Mouse (Mus musculus): ENCODE results near the gene Zc3h7b. TPM values are rescaled to one million over a fixed set of nuclear protein-coding genes. Genes with fewer than 3 reads are reported as not detected.

Gene Zc3h7b
- polyA plus RNA-seq, 1 experiment from 2014 or later = 63.8 TPM

DNA sequence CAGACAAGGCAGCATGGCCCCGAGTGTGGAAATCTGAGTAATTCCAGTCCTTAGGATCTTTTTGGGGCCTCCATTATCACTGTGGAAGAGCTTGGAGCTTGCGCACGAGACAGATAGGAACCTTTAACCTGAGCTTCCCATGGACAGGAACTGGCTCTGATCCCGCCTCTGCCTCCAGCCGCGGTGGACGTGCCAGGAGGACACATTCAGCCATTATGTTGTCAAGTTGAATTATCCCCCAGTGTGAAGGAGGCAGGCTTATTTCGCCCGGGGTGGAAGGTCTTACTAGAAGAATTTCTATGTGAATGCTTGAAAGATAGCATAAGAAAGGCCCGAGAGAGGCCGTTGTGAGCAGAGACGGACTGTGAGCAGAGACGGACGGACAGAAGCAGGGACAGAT lies 4.9 kb downstream of the Zc3h7b start:
- H3K4me3 ChIP-seq (replicated peaks; ENCODE audit: low read depth, low read length) = no peak overlapping the region
- H3K4me1 ChIP-seq (ENCODE audit: control insufficient read depth, insufficient read depth, low read length) = peaks cover 8% of the 10 kb centered on the region; the same call in 1 of the 2 replicates
- 38% methylated on average over 14 of the region's 14 CpGs for WGBS
- H3K9ac ChIP-seq (replicated peaks; ENCODE audit: low read length) = no peak overlapping the region
- H3K36me3 ChIP-seq (ENCODE audit: control insufficient read depth, insufficient read depth, low read length) = peaks cover 5% of the 10 kb centered on the region; the same call in 1 of the 2 replicates
- DNase-seq (no peak), ATAC-seq (ENCODE audit: low FRiP score, low TSS enrichment) (no peak)
- no peaks in the 10 kb centered on the region for H3K27me3 ChIP-seq (ENCODE audit: control insufficient read depth, insufficient read depth, low read length)
- H3K9me3 ChIP-seq (ENCODE audit: control insufficient read depth, low read length) = no peaks in the 10 kb centered on the region
- no peak overlapping the region for H3K4me2 ChIP-seq (ENCODE audit: low read length)
- H3K27ac ChIP-seq (replicated peaks; ENCODE audit: low read depth, low read length) = no peak overlapping the region

DNA sequence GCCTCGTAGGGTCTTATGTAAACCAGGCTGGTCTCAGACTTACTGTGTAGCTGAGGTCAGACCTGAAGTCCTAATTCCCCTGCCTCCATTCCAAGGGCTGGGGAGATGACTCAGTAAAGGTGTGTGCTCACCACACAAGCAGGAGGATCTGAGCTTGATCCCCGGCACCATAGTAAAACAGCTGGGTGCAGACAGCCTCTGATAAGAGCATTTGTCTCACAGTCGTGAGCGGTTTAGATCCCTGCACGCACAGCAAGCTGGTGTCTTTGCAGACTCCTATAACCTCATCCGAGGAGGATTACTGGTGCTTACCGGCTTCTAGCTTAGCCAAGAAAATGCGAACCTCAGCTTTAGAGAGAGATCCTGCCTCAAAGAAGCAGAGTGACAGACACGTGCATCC lies 8.8 kb downstream of the Zc3h7b start:
- no peaks in the 10 kb centered on the region for H3K9me3 ChIP-seq (ENCODE audit: control insufficient read depth, low read length)
- peaks cover 16% of the 10 kb centered on the region; the same call in 1 of the 2 replicates for H3K36me3 ChIP-seq (ENCODE audit: control insufficient read depth, insufficient read depth, low read length)
- no peak overlapping the region for H3K4me3 ChIP-seq (replicated peaks; ENCODE audit: low read depth, low read length)
- no peak overlapping the region for H3K27ac ChIP-seq (replicated peaks; ENCODE audit: low read depth, low read length)
- ATAC-seq (ENCODE audit: low FRiP score, low TSS enrichment) (no peak), DNase-seq (no peak)
- 93% methylated on average over 9 of the region's 9 CpGs for WGBS
- no peaks in the 10 kb centered on the region for H3K4me1 ChIP-seq (ENCODE audit: control insufficient read depth, insufficient read depth, low read length)
- H3K4me2 ChIP-seq (ENCODE audit: low read length) = no peak overlapping the region
- no peak overlapping the region for H3K9ac ChIP-seq (replicated peaks; ENCODE audit: low read length)
- no peaks in the 10 kb centered on the region for H3K27me3 ChIP-seq (ENCODE audit: control insufficient read depth, insufficient read depth, low read length)

GRCm38 (mm10) chr15:81758701-81759100 lies 13.8 kb downstream of the Zc3h7b start:
- H3K4me2 ChIP-seq (ENCODE audit: low read length) = no peak overlapping the region
- DNase-seq (no peak), ATAC-seq (ENCODE audit: low FRiP score, low TSS enrichment) (no peak)
- 92% methylated on average over 5 of the region's 5 CpGs for WGBS
- no peaks in the 10 kb centered on the region for H3K9me3 ChIP-seq (ENCODE audit: control insufficient read depth, low read length)
- H3K27me3 ChIP-seq (ENCODE audit: control insufficient read depth, insufficient read depth, low read length) = no peaks in the 10 kb centered on the region
- H3K27ac ChIP-seq (replicated peaks; ENCODE audit: low read depth, low read length) = no peak overlapping the region
- no peaks in the 10 kb centered on the region for H3K4me1 ChIP-seq (ENCODE audit: control insufficient read depth, insufficient read depth, low read length)
- no peak overlapping the region for H3K4me3 ChIP-seq (replicated peaks; ENCODE audit: low read depth, low read length)
- no peak overlapping the region for H3K9ac ChIP-seq (replicated peaks; ENCODE audit: low read length)
- H3K36me3 ChIP-seq (ENCODE audit: control insufficient read depth, insufficient read depth, low read length) = peaks cover 14% of the 10 kb centered on the region; the same call in 1 of the 2 replicates

DNA sequence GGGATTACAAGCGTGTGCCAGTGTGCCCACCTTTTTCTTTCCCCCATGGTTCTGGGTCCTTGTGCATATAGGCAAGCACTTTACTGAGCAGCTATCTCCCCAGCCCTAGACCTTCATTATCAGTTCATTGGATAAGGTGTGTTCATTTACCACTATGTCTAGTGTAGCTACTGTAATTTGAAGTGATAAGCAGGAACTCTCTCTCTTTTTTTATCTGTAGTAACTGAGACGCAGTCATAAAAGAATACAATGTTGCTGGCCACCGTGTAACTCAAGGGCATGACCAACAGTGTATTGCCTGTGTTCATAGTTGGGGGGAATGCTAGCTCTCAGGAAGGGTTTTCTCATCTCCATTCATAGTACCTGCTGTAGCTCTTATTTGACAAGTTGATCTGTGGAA lies 14.7 kb downstream of the Zc3h7b start:
- H3K9ac ChIP-seq (replicated peaks; ENCODE audit: low read length) = no peak overlapping the region
- H3K4me2 ChIP-seq (ENCODE audit: low read length) = no peak overlapping the region
- no peak for ATAC-seq (ENCODE audit: low FRiP score, low TSS enrichment)
- no peak overlapping the region for H3K4me3 ChIP-seq (replicated peaks; ENCODE audit: low read depth, low read length)
- H3K27me3 ChIP-seq (ENCODE audit: control insufficient read depth, insufficient read depth, low read length) = no peaks in the 10 kb centered on the region
- peaks cover 14% of the 10 kb centered on the region; the same call in 1 of the 2 replicates for H3K36me3 ChIP-seq (ENCODE audit: control insufficient read depth, insufficient read depth, low read length)
- WGBS = 95% methylated on average over 3 of the region's 3 CpGs
- H3K27ac ChIP-seq (replicated peaks; ENCODE audit: low read depth, low read length) = no peak overlapping the region
- no peaks in the 10 kb centered on the region for H3K9me3 ChIP-seq (ENCODE audit: control insufficient read depth, low read length)
- no peaks in the 10 kb centered on the region for H3K4me1 ChIP-seq (ENCODE audit: control insufficient read depth, insufficient read depth, low read length)
- no peak for DNase-seq

GRCm38 (mm10) chr15:81760361-81761079 lies 15.7 kb downstream of the Zc3h7b start:
- Histone ChIP-seq H3K9me3 (ENCODE audit: control insufficient read depth, low read length) (no peaks in the 10 kb centered on the region), H3K36me3 (ENCODE audit: control insufficient read depth, insufficient read depth, low read length) (peaks cover 6% of the 10 kb centered on the region; the same call in 1 of the 2 replicates), H3K4me1 (ENCODE audit: control insufficient read depth, insufficient read depth, low read length) (no peaks in the 10 kb centered on the region), H3K9ac (replicated peaks; ENCODE audit: low read length) (no peak overlapping the region), H3K4me2 (ENCODE audit: low read length) (no peak overlapping the region), H3K27ac (replicated peaks; ENCODE audit: low read depth, low read length) (no peak overlapping the region), H3K4me3 (replicated peaks; ENCODE audit: low read depth, low read length) (no peak overlapping the region), H3K27me3 (ENCODE audit: control insufficient read depth, insufficient read depth, low read length) (no peaks in the 10 kb centered on the region)
- 95% methylated on average over 5 of the region's 5 CpGs for WGBS
- DNase-seq = no peak
- no peak for ATAC-seq (ENCODE audit: low FRiP score, low TSS enrichment)

DNA sequence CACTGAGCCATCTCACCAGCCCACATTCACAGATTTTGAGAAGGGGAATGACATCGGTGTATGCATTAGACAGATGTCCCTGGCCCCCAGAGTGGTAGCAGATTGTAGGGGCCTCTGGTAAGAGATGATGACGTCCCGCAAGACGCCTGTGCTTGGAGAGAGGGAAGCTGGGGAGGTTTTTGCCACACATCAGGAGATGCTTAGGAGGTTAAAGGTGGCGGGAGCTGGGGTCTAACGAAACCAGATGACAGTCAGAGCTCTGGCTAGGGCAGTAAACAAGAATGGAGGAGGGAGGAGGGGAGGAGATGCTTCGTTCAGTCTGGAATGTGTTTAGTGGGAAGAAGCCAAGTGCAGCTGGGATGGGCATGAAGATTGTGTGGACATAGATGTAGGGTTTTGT lies 16.5 kb downstream of the Zc3h7b start:
- 0 out of 2 replicates have a peak, but pooled peaks cover 3% of the 10 kb centered on the region for H3K36me3 ChIP-seq (ENCODE audit: control insufficient read depth, insufficient read depth, low read length)
- ATAC-seq (ENCODE audit: low FRiP score, low TSS enrichment) (no peak), DNase-seq (no peak)
- no peak overlapping the region for H3K27ac ChIP-seq (replicated peaks; ENCODE audit: low read depth, low read length)
- WGBS = 94% methylated on average over 7 of the region's 7 CpGs
- H3K9me3 ChIP-seq (ENCODE audit: control insufficient read depth, low read length) = no peaks in the 10 kb centered on the region
- H3K4me3 ChIP-seq (replicated peaks; ENCODE audit: low read depth, low read length) = no peak overlapping the region
- no peaks in the 10 kb centered on the region for H3K27me3 ChIP-seq (ENCODE audit: control insufficient read depth, insufficient read depth, low read length)
- no peak overlapping the region for H3K4me2 ChIP-seq (ENCODE audit: low read length)
- H3K9ac ChIP-seq (replicated peaks; ENCODE audit: low read length) = no peak overlapping the region
- no peaks in the 10 kb centered on the region for H3K4me1 ChIP-seq (ENCODE audit: control insufficient read depth, insufficient read depth, low read length)

- no peak overlapping the region for H3K4me3 ChIP-seq (replicated peaks; ENCODE audit: low read depth, low read length)
- H3K4me2 ChIP-seq (ENCODE audit: low read length) = no peak overlapping the region
- no peaks in the 10 kb centered on the region for H3K27me3 ChIP-seq (ENCODE audit: control insufficient read depth, insufficient read depth, low read length)
- 88% methylated on average over 3 of the region's 3 CpGs for WGBS
- H3K27ac ChIP-seq (replicated peaks; ENCODE audit: low read depth, low read length) = no peak overlapping the region
- H3K9me3 ChIP-seq (ENCODE audit: control insufficient read depth, low read length) = no peaks in the 10 kb centered on the region
- DNase-seq (no peak), ATAC-seq (ENCODE audit: low FRiP score, low TSS enrichment) (no peak)
- H3K36me3 ChIP-seq (ENCODE audit: control insufficient read depth, insufficient read depth, low read length) = 0 out of 2 replicates have a peak, but pooled peaks cover 3% of the 10 kb centered on the region
- H3K9ac ChIP-seq (replicated peaks; ENCODE audit: low read length) = no peak overlapping the region
- H3K4me1 ChIP-seq (ENCODE audit: control insufficient read depth, insufficient read depth, low read length) = no peaks in the 10 kb centered on the region
These were observed 17.1 kb downstream of the Zc3h7b start for GRCm38 (mm10) chr15:81761959-81762358.

- Histone ChIP-seq H3K27ac (replicated peaks; ENCODE audit: low read depth, low read length) (no peak overlapping the region), H3K9ac (replicated peaks; ENCODE audit: low read length) (no peak overlapping the region), H3K4me2 (ENCODE audit: low read length) (no peak overlapping the region), H3K4me3 (replicated peaks; ENCODE audit: low read depth, low read length) (no peak overlapping the region), H3K27me3 (ENCODE audit: control insufficient read depth, insufficient read depth, low read length) (no peaks in the 10 kb centered on the region), H3K9me3 (ENCODE audit: control insufficient read depth, low read length) (no peaks in the 10 kb centered on the region), H3K36me3 (ENCODE audit: control insufficient read depth, insufficient read depth, low read length) (peaks cover 16% of the 10 kb centered on the region), H3K4me1 (ENCODE audit: control insufficient read depth, insufficient read depth, low read length) (no peaks in the 10 kb centered on the region)
- WGBS = 91% methylated on average over 6 of the region's 6 CpGs
- DNase-seq = no peak
- ATAC-seq (ENCODE audit: low FRiP score, low TSS enrichment) = no peak
These were observed 19.7 kb downstream of the Zc3h7b start for GRCm38 (mm10) chr15:81764573-81764972.

GRCm38 (mm10) chr15:81765651-81766050 lies 20.8 kb downstream of the Zc3h7b start:
- no peaks in the 10 kb centered on the region for H3K27me3 ChIP-seq (ENCODE audit: control insufficient read depth, insufficient read depth, low read length)
- WGBS = 96% methylated on average over 9 of the region's 9 CpGs
- peaks cover 24% of the 10 kb centered on the region for H3K36me3 ChIP-seq (ENCODE audit: control insufficient read depth, insufficient read depth, low read length)
- H3K4me2 ChIP-seq (ENCODE audit: low read length) = no peak overlapping the region
- H3K27ac ChIP-seq (replicated peaks; ENCODE audit: low read depth, low read length) = no peak overlapping the region
- no peak overlapping the region for H3K4me3 ChIP-seq (replicated peaks; ENCODE audit: low read depth, low read length)
- no peaks in the 10 kb centered on the region for H3K4me1 ChIP-seq (ENCODE audit: control insufficient read depth, insufficient read depth, low read length)
- no peaks in the 10 kb centered on the region for H3K9me3 ChIP-seq (ENCODE audit: control insufficient read depth, low read length)
- DNase-seq = no peak
- no peak overlapping the region for H3K9ac ChIP-seq (replicated peaks; ENCODE audit: low read length)
- ATAC-seq (ENCODE audit: low FRiP score, low TSS enrichment) = no peak

Data from midbrain, embryonic 14.5 days (tissue).